Mouse (Mus musculus) embryonic fibroblast, embryonic 13.5 days (primary cell): ENCODE data around the gene Macrod2. TPM values are rescaled to one million over a fixed set of nuclear protein-coding genes. Genes with fewer than 3 reads are reported as not detected.
"Not testable (repeated sequence)": the region's sequence is repeated elsewhere in the genome, so short reads cannot be mapped to it uniquely, and the experiment has no call there.

Experiments
- H3K27ac ChIP-seq: 2 replicates; pipeline ENCODE4 v1.5.1; 2012; ENCODE audit warnings: low read length, control low read depth, inconsistent platforms; ENCODE audit not compliant: insufficient read depth
- H3K4me1 ChIP-seq: 2 replicates; pipeline ENCODE4 v1.6.1; 2011; ENCODE audit warnings: low read length; ENCODE audit not compliant: control insufficient read depth, insufficient read depth
- H3K4me3 ChIP-seq: 2 replicates; pipeline ENCODE4 v1.5.1; 2011; ENCODE audit warnings: mild to moderate bottlenecking, control low read depth, low read length; ENCODE audit not compliant: insufficient read depth
- CTCF ChIP-seq: IDR thresholded peaks from 2 replicates; pipeline ENCODE4 v1.5.1; 2011; ENCODE audit warnings: mild to moderate bottlenecking, control low read depth, low read length, moderate library complexity, borderline replicate concordance; ENCODE audit not compliant: insufficient read depth
- POLR2A ChIP-seq: IDR thresholded peaks from 2 replicates; pipeline ENCODE4 v1.6.1; 2011; ENCODE audit warnings: low read depth, mild to moderate bottlenecking, control low read depth, low read length, moderate library complexity
- polyA plus RNA-seq: library from polyadenylated mRNA; stranded (reverse); fragments of >200 nt; gene quantifications from 2 replicates; pipeline ENCODE4 v1.2.4, GENCODE M21; 2011; ENCODE audit warnings: low read depth; ENCODE audit not compliant: missing spikeins, insufficient read length

The Macrod2 gene
- polyA plus RNA-seq, 1 experiment, result 8.6 TPM

- TF ChIP-seq CTCF (no peak), POLR2A (no peak)
- Histone ChIP-seq H3K4me3 (no peak overlapping the region), H3K4me1 (no peaks in the 10 kb centered on the region), H3K27ac (no peak overlapping the region)
Measured at GRCm38 (mm10) chr2:140740511-140740910, 345.4 kb downstream of the Macrod2 start.

GRCm38 (mm10) chr2:140742954-140743353 lies 347.8 kb downstream of the Macrod2 start:
- not testable (repeated sequence) for H3K4me1 ChIP-seq, H3K4me3 ChIP-seq, H3K27ac ChIP-seq

- no peak overlapping the region for H3K4me3 ChIP-seq
- no peak overlapping the region for H3K27ac ChIP-seq
- TF ChIP-seq CTCF (no peak), POLR2A (no peak)
- H3K4me1 ChIP-seq, result no peaks in the 10 kb centered on the region
Measured at GRCm38 (mm10) chr2:140758881-140759280, 363.8 kb downstream of the Macrod2 start.

- no peak overlapping the region for H3K4me3 ChIP-seq
- no peaks in the 10 kb centered on the region for H3K4me1 ChIP-seq
- no peak for TF ChIP-seq POLR2A
- no peak for TF ChIP-seq CTCF
- H3K27ac ChIP-seq, result no peak overlapping the region
Measured at GRCm38 (mm10) chr2:140759732-140760131, 364.6 kb downstream of the Macrod2 start.

- TF ChIP-seq CTCF, result no peak
- no peak for TF ChIP-seq POLR2A
- H3K27ac ChIP-seq, result no peak overlapping the region
- H3K4me1 ChIP-seq, result no peaks in the 10 kb centered on the region
- no peak overlapping the region for H3K4me3 ChIP-seq
Measured at GRCm38 (mm10) chr2:140760137-140760536, 365.0 kb downstream of the Macrod2 start.

GRCm38 (mm10) chr2:140763076-140763891 lies 368.2 kb downstream of the Macrod2 start:
- TF ChIP-seq CTCF (no peak), POLR2A (no peak)
- no peaks in the 10 kb centered on the region for H3K4me1 ChIP-seq
- H3K27ac ChIP-seq, result no peak overlapping the region
- H3K4me3 ChIP-seq, result no peak overlapping the region

- no peaks in the 10 kb centered on the region for H3K4me1 ChIP-seq
- no peak overlapping the region for H3K27ac ChIP-seq
- no peak overlapping the region for H3K4me3 ChIP-seq
- TF ChIP-seq POLR2A (no peak), CTCF (no peak)
Measured at GRCm38 (mm10) chr2:140769473-140769872, 374.4 kb downstream of the Macrod2 start.

- TF ChIP-seq CTCF, result no peak
- TF ChIP-seq POLR2A, result no peak
- Histone ChIP-seq H3K4me1 (no peaks in the 10 kb centered on the region), H3K27ac (no peak overlapping the region), H3K4me3 (no peak overlapping the region)
Measured at GRCm38 (mm10) chr2:140772825-140773224, 377.7 kb downstream of the Macrod2 start.

- no peak for TF ChIP-seq CTCF
- TF ChIP-seq POLR2A, result no peak
- Histone ChIP-seq H3K4me3 (no peak overlapping the region), H3K27ac (no peak overlapping the region), H3K4me1 (no peaks in the 10 kb centered on the region)
Measured at GRCm38 (mm10) chr2:140773456-140773855, 378.3 kb downstream of the Macrod2 start.

- Histone ChIP-seq H3K4me1 (no peaks in the 10 kb centered on the region), H3K27ac (no peak overlapping the region), H3K4me3 (no peak overlapping the region)
- TF ChIP-seq CTCF (no peak), POLR2A (no peak)
Measured at GRCm38 (mm10) chr2:140774808-140775370, 379.8 kb downstream of the Macrod2 start.
